Mouse (Mus musculus): ENCODE measurements at regions not wholly inside any gene's neighbourhood (a gene's known extent, or its start where the extent isn't known, plus 50 kb on each side); places are given as distances from the start of the nearest gene placed in this dataset.
A peak's percentile ranks its signal among the peaks of the same experiment; 100 is the strongest.

GRCm38 (mm10) chr1:73673851-73674235 is 450.4 kb downstream of the Tns1 start:
- H3K9ac ChIP-seq = no peak overlapping the region
- no peak overlapping the region for H3K4me2 ChIP-seq
- H3K9me3 ChIP-seq (replicated peaks) = peaks cover 10% of the 10 kb centered on the region; the same call in 1 of the 2 replicates
- no peak for ATAC-seq
- peaks cover 9% of the 10 kb centered on the region; the same call in 1 of the 2 replicates for H3K4me1 ChIP-seq
- H3K27me3 ChIP-seq = no peaks in the 10 kb centered on the region
- no peaks in the 10 kb centered on the region for H3K36me3 ChIP-seq (ENCODE audit: poor library complexity, severe bottlenecking)
- no peak overlapping the region for H3K4me3 ChIP-seq
- 41% methylated on average over 1 of the region's 1 CpGs for WGBS
- no peak overlapping the region for H3K27ac ChIP-seq

- no peak overlapping the region for H3K4me2 ChIP-seq
- H3K27ac ChIP-seq = no peak overlapping the region
- H3K36me3 ChIP-seq (ENCODE audit: poor library complexity, severe bottlenecking) = no peaks in the 10 kb centered on the region
- ATAC-seq = no peak
- peaks cover 9% of the 10 kb centered on the region; the same call in 1 of the 2 replicates for H3K4me1 ChIP-seq
- WGBS = 16% methylated on average over 4 of the region's 4 CpGs
- H3K4me3 ChIP-seq = no peak overlapping the region
- H3K27me3 ChIP-seq = no peaks in the 10 kb centered on the region
- peaks cover 10% of the 10 kb centered on the region; the same call in 1 of the 2 replicates for H3K9me3 ChIP-seq (replicated peaks)
- H3K9ac ChIP-seq = no peak overlapping the region
Observed at GRCm38 (mm10) chr1:73673191-73673850, 450.9 kb downstream of the Tns1 start.

- no peak overlapping the region for H3K4me3 ChIP-seq
- WGBS = 91% methylated on average over 4 of the region's 4 CpGs
- no peak overlapping the region for H3K4me2 ChIP-seq
- no peak overlapping the region for H3K27ac ChIP-seq
- peaks cover 10% of the 10 kb centered on the region; the same call in 1 of the 2 replicates for H3K9me3 ChIP-seq (replicated peaks)
- H3K36me3 ChIP-seq (ENCODE audit: poor library complexity, severe bottlenecking) = no peaks in the 10 kb centered on the region
- no peaks in the 10 kb centered on the region for H3K27me3 ChIP-seq
- no peak overlapping the region for H3K9ac ChIP-seq
- no peak for ATAC-seq
- H3K4me1 ChIP-seq = peaks cover 9% of the 10 kb centered on the region; the same call in 1 of the 2 replicates
Observed at GRCm38 (mm10) chr1:73672239-73672638, 452.0 kb downstream of the Tns1 start.

GRCm38 (mm10) chr1:73668691-73669090 is 455.6 kb downstream of the Tns1 start:
- no peak for ATAC-seq
- H3K4me2 ChIP-seq = no peak overlapping the region

GRCm38 (mm10) chr1:73663546-73663945 is 460.7 kb downstream of the Tns1 start:
- no peaks in the 10 kb centered on the region for H3K36me3 ChIP-seq (ENCODE audit: poor library complexity, severe bottlenecking)
- no peaks in the 10 kb centered on the region for H3K27me3 ChIP-seq
- no peak overlapping the region for H3K4me3 ChIP-seq
- H3K9me3 ChIP-seq (replicated peaks) = no peaks in the 10 kb centered on the region
- no peak overlapping the region for H3K9ac ChIP-seq
- H3K4me2 ChIP-seq = no peak overlapping the region
- no peaks in the 10 kb centered on the region for H3K4me1 ChIP-seq
- H3K27ac ChIP-seq = no peak overlapping the region
- no peak for ATAC-seq
- 57% methylated on average over 1 of the region's 1 CpGs for WGBS

More at GRCm38 (mm10) chr1:73668691-73669090, 455.6 kb downstream of the Tns1 start:
- Histone ChIP-seq H3K4me1 (peaks cover 7% of the 10 kb centered on the region; the same call in 1 of the 2 replicates), H3K36me3 (ENCODE audit: poor library complexity, severe bottlenecking) (no peaks in the 10 kb centered on the region), H3K9me3 (replicated peaks) (no peaks in the 10 kb centered on the region), H3K4me3 (no peak overlapping the region), H3K27me3 (no peaks in the 10 kb centered on the region), H3K9ac (no peak overlapping the region), H3K27ac (no peak overlapping the region)
- 79% methylated on average over 2 of the region's 2 CpGs for WGBS

- H3K9me3 ChIP-seq (replicated peaks) = no peaks in the 10 kb centered on the region
- peaks cover 30% of the 10 kb centered on the region for H3K4me1 ChIP-seq
- WGBS = 74% methylated on average over 3 of the region's 3 CpGs
- no peak for ATAC-seq
- H3K27me3 ChIP-seq = no peaks in the 10 kb centered on the region
- H3K27ac ChIP-seq = no peak overlapping the region
- H3K4me3 ChIP-seq = no peak overlapping the region
- H3K4me2 ChIP-seq = no peak overlapping the region
- no peaks in the 10 kb centered on the region for H3K36me3 ChIP-seq (ENCODE audit: poor library complexity, severe bottlenecking)
- no peak overlapping the region for H3K9ac ChIP-seq
Observed at GRCm38 (mm10) chr1:73645011-73645410, 479.2 kb downstream of the Tns1 start.

- 82% methylated on average over 5 of the region's 5 CpGs for WGBS
- no peaks in the 10 kb centered on the region for H3K9me3 ChIP-seq (replicated peaks)
Observed at GRCm38 (mm10) chr1:73644394-73644793, 479.9 kb downstream of the Tns1 start.

GRCm38 (mm10) chr1:73643431-73643830 is 480.8 kb downstream of the Tns1 start:
- H3K36me3 ChIP-seq (ENCODE audit: poor library complexity, severe bottlenecking) = no peaks in the 10 kb centered on the region
- H3K4me2 ChIP-seq = no peak overlapping the region
- no peak overlapping the region for H3K4me3 ChIP-seq
- H3K4me1 ChIP-seq = peaks cover 30% of the 10 kb centered on the region
- no peaks in the 10 kb centered on the region for H3K27me3 ChIP-seq
- no peak overlapping the region for H3K27ac ChIP-seq
- no peaks in the 10 kb centered on the region for H3K9me3 ChIP-seq (replicated peaks)
- no peak for ATAC-seq
- no peak overlapping the region for H3K9ac ChIP-seq
- 75% methylated on average over 5 of the region's 5 CpGs for WGBS

More at GRCm38 (mm10) chr1:73644394-73644793, 479.9 kb downstream of the Tns1 start:
- Histone ChIP-seq H3K27ac (no peak overlapping the region), H3K36me3 (ENCODE audit: poor library complexity, severe bottlenecking) (no peaks in the 10 kb centered on the region), H3K4me3 (no peak overlapping the region), H3K9ac (no peak overlapping the region), H3K27me3 (no peaks in the 10 kb centered on the region), H3K4me2 (no peak overlapping the region), H3K4me1 (peaks cover 30% of the 10 kb centered on the region)
- no peak for ATAC-seq

GRCm38 (mm10) chr1:73642691-73643109 is 481.5 kb downstream of the Tns1 start:
- H3K27me3 ChIP-seq = no peaks in the 10 kb centered on the region
- H3K4me1 ChIP-seq = peaks cover 30% of the 10 kb centered on the region
- 0 out of 2 replicates have a peak, but pooled peaks have one; percentile 33 for ATAC-seq
- H3K27ac ChIP-seq = peak overlapping the region; percentile 32; the same call in 1 of the 2 replicates
- H3K9me3 ChIP-seq (replicated peaks) = no peaks in the 10 kb centered on the region
- no peak overlapping the region for H3K4me3 ChIP-seq
- WGBS = 4% methylated on average over 7 of the region's 7 CpGs
- no peak overlapping the region for H3K9ac ChIP-seq
- no peak overlapping the region for H3K4me2 ChIP-seq
- H3K36me3 ChIP-seq (ENCODE audit: poor library complexity, severe bottlenecking) = no peaks in the 10 kb centered on the region

GRCm38 (mm10) chr1:73641456-73641855 is 482.8 kb downstream of the Tns1 start:
- no peak for ATAC-seq
- H3K9ac ChIP-seq = no peak overlapping the region
- no peak overlapping the region for H3K4me3 ChIP-seq
- no peaks in the 10 kb centered on the region for H3K27me3 ChIP-seq
- H3K4me1 ChIP-seq = peaks cover 30% of the 10 kb centered on the region
- H3K4me2 ChIP-seq = peak overlapping the region; percentile 25; the same call in 1 of the 2 replicates
- no peaks in the 10 kb centered on the region for H3K9me3 ChIP-seq (replicated peaks)
- H3K27ac ChIP-seq = peak overlapping the region; percentile 37
- whole genome bisulfite sequencing = 72% methylated on average over 8 of the region's 8 CpGs
- no peaks in the 10 kb centered on the region for H3K36me3 ChIP-seq (ENCODE audit: poor library complexity, severe bottlenecking)

GRCm38 (mm10) chr1:73640726-73641451 is 483.4 kb downstream of the Tns1 start:
- Histone ChIP-seq H3K27me3 (no peaks in the 10 kb centered on the region), H3K4me3 (no peak overlapping the region), H3K36me3 (ENCODE audit: poor library complexity, severe bottlenecking) (no peaks in the 10 kb centered on the region), H3K4me2 (peak overlapping the region; percentile 25), H3K9ac (no peak overlapping the region), H3K27ac (peak overlapping the region; percentile 66), H3K9me3 (replicated peaks) (no peaks in the 10 kb centered on the region), H3K4me1 (peaks cover 30% of the 10 kb centered on the region)
- WGBS = 6% methylated on average over 12 of the region's 12 CpGs
- peak; percentile 79 for ATAC-seq

- Histone ChIP-seq H3K4me3 (no peak overlapping the region), H3K9me3 (replicated peaks) (no peaks in the 10 kb centered on the region), H3K27ac (no peak overlapping the region), H3K27me3 (no peaks in the 10 kb centered on the region), H3K4me2 (no peak overlapping the region), H3K9ac (no peak overlapping the region), H3K4me1 (peaks cover 3% of the 10 kb centered on the region), H3K36me3 (ENCODE audit: poor library complexity, severe bottlenecking) (no peaks in the 10 kb centered on the region)
- ATAC-seq = no peak
- 78% methylated on average over 2 of the region's 2 CpGs for WGBS
Observed at GRCm38 (mm10) chr1:73635709-73636108, 488.5 kb downstream of the Tns1 start.

Measured in forebrain, embryonic 13.5 days (tissue).